Mouse (Mus musculus): Measurements from ENCODE around the gene Radil.

Radil gene

DNA sequence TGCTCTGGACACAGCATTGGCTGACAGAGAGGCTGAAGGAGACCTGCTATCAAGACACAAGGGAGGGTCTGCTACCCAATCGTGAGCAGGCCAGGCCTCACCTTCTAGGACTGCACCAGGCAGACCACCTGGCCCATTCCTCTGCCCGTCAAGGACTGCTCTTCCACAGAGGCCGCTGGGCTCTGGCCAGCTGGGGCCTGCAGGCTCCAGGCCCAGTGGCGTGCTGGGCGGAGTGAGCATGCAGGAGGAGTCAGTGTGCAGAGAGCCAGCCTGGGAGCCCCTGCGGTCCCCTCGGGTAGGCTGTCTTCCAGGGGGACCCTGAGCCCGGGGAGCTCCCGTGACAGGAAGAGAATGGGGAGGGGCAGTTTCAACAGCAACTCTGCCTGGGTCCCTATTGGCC is 64.2 kb downstream of the Radil start:
- DNase-seq (ENCODE audit: extremely low read depth, low read depth) = no peak

GRCm38 (mm10) chr5:142483581-142483980 is 67.3 kb downstream of the Radil start:
- no peak for DNase-seq (ENCODE audit: extremely low read depth, low read depth)

GRCm38 (mm10) chr5:142482512-142482911 is 68.4 kb downstream of the Radil start:
- peak; percentile 55 for DNase-seq (ENCODE audit: extremely low read depth, low read depth)

- peak; percentile 46 for DNase-seq (ENCODE audit: extremely low read depth, low read depth)
Measured at GRCm38 (mm10) chr5:142478829-142479435, 72.0 kb downstream of the Radil start.

DNA sequence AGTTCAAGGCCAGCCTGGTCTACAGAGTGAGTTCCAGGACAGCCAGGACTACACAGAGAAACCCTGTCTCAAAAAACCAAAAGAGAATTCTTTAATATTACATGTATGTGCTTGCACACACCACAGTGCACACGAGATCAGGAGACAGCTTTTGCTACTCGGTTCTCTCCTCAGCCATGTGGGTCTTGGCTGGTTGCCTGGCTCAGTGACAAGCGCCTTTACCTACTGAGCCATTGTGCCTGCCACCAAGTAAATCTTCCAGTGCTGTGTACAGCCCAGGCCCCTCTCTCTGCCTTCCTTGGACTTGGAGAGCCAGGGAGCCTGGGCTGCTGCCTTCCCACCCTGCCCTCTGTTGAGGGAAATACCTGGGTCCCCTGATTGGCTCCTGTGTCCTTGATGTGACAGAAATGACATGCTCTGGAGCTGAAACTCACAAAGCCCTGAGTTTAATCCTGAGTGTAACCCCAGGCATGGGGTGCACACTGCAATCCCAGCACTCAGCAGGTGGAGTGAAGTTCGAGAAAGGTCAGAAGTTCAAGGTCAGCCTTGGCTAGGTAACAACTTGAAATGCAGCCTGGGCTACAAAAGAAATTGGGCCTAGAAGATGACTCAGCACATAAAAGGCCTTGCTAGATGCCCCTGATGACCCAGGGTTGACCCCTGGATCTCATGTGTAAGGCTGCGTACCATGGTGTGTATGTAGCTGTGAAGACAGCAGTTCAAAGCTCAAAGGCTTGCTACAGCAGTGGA is 72.9 kb downstream of the Radil start:
- no peak for DNase-seq (ENCODE audit: extremely low read depth, low read depth)

DNA sequence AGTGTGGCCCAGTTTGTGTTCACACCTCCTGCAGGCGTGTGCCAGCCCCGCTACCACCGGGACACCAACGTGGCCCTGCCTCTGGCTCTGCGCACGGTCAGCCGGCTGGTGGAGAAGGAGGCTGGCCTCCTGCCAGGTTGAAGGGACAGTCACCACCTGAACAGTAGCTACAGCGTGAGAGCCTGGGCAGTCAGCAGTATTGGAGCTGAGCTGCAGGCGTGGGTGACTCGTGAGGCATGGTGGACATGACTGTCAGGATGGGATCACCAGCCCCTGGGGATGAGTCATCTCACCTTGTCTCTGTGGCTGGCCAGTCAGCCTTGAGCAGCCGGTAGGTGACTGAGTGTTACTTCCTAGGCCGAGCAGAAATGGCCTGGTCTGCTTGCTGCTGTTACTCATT is 73.6 kb downstream of the Radil start:
- DNase-seq (ENCODE audit: extremely low read depth, low read depth) = no peak

DNA sequence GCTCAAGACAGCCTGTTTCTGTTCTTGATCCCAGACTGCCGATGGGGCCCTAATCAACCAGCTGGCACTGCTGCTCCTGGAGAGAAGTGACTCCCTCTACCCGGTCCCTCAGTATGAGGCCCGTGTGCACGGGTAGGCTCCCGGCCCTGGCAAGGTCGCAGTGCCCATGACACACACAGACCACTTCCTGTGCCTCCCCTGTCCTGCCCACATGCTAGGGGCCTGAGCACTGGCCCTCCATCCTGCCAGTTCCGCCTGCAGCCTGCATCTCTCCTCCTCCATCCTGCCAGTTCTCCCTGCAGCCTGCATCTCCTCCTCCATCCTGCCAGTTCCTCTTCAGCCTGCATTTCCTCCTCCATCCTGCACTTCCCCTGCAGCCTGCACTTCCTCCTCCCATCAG is 75.2 kb downstream of the Radil start:
- DNase-seq (ENCODE audit: extremely low read depth, low read depth) = no peak

DNA sequence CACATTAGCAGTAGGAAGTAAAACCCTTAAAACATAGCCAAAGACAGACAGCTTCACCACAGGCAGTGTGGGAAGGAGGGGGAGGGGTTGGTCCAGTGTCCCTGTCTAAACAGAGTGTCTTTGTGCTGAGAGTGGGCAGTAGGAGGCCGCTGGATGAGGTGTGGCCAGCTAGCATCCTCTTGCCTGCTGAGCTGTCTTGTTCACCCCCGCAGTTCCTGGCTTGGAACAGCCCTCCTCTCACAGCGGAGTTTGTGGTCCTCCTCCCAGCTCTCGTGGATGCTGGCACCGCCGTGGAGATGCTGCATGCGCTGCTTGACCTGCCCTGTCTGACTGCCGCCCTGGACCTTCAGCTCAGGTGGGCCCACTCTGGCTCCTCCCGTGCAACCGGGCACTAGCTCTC is 77.2 kb downstream of the Radil start:
- no peak for DNase-seq (ENCODE audit: extremely low read depth, low read depth)

DNA sequence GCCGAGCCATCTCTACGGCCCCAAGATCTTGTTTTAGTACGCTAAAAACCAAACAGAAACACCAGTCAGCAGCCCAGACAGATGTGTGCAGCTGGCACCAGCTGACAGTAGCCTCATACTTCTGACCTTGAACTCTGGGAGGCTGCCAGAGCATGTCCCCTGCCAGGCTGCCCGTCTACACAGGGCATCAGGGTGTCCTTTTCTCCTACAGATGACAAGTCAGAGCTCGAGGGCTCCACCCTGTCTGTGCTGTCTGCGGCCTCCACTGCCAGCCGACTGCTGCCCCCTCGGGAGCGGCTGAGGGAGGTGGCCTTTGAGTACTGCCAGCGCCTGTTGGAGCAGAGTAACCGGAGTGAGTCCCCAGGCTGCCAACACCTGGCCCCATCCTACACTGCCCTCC is 81.1 kb downstream of the Radil start:
- no peak for DNase-seq (ENCODE audit: extremely low read depth, low read depth)

GRCm38 (mm10) chr5:142468375-142468774 is 82.5 kb downstream of the Radil start:
- DNase-seq (ENCODE audit: extremely low read depth, low read depth) = no peak

- peak; percentile 88 for DNase-seq (ENCODE audit: extremely low read depth, low read depth)
Measured at GRCm38 (mm10) chr5:142463461-142464454, 87.1 kb downstream of the Radil start, which contains the start of gene Ap5z1. Gene Ap5z1, plus strand, starts transcription at chr5:142463944.

DNA sequence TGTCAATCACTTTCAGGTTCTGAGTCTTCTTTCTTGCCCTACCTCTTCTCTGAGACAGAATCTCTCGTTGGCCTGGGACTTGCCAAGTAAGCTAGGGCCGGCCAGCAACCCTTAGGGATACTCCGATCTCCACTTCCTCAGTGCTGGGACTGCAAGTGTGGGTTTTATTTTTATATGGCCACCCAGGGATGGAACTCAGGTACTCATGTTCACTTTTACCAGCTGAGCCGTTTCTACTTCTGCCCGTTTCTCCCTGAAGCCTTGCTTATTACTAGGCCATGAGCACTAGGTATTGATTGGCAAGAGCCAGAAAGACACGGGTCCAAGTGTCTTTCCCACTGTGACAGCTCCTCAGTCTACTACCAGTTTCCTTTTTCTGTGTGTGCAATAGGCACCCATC is 87.9 kb downstream of the Radil start:
- DNase-seq (ENCODE audit: extremely low read depth, low read depth) = no peak

- DNase-seq (ENCODE audit: extremely low read depth, low read depth) = no peak
Measured at GRCm38 (mm10) chr5:142462641-142462948, 88.3 kb downstream of the Radil start.

DNA sequence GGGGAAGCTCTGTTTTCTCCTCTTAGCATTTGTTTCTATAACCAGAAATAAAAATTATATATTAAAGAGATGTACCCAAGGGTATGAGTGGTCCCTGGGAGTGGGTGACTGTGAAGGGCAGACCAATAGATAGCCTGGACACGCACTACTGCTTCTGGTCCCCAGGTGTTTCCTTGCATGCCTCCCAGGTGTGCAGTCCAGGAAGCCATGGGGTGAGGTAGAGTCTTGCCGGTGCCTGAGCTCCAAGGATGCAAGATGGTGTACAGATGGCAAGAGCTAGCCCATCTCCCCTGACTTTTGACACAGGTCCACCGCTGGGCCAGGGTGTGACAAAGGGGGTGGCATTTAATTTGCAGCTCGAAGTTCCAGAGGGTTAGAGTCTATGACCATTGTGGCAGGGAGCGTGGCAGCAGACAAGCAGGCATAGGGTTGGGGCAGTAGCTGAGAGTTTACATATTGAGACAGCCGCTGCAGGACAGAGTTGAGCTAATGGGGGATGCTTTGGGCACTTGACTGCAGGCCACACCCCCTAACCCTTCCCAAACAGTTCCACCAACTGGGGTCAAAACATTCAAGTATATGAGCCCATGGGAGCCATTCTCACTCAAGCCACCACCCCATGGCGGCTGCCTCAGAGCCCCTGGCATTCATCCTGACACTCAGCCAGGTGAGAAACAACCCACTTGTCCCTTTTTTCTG is 88.8 kb downstream of the Radil start:
- no peak for DNase-seq (ENCODE audit: extremely low read depth, low read depth)

DNA sequence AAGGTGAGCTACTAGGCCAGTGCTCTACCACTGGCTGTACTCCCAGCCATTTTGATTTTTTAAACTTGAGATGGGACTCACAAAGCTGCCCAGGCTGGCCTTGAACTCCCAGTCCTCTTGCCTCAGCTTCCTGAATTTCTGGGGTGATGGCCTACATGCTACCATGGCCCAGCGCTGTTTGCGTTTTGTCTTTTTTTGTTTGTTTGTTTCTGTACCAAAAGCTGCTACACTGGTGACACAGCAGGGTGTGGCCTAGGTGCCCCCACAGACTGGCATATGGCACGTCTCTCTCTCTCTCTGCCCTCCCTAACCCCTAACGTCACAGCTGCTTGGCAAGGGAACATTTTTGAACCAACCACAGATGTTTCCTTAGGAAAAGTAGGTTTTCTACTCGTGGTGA is 91.1 kb downstream of the Radil start:
- no peak for DNase-seq (ENCODE audit: extremely low read depth, low read depth)

- DNase-seq (ENCODE audit: extremely low read depth, low read depth) = no peak
Measured at GRCm38 (mm10) chr5:142458791-142459557, 91.9 kb downstream of the Radil start.

DNA sequence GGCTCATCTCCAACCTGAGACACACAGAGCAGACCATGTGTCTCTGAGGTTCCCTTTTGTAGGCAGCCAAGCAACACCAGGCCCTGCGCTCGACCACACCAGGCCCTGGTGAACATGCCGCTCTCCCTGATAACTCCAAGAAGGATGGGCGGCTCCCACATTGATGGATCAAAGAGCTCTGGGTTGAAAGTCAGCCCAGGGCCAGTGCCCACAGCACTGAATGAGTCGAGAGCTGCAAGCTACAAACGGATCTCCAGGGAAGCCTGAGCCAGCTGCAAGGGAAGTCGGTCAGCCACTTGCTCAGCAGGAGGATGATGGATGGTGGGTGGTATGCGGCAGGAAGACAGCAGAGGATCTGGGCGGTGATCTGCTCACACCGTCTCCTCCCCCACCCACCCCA is 93.6 kb downstream of the Radil start:
- no peak for DNase-seq (ENCODE audit: extremely low read depth, low read depth)

- DNase-seq (ENCODE audit: extremely low read depth, low read depth) = no peak
Measured at GRCm38 (mm10) chr5:142456318-142456717, 94.6 kb downstream of the Radil start.

DNA sequence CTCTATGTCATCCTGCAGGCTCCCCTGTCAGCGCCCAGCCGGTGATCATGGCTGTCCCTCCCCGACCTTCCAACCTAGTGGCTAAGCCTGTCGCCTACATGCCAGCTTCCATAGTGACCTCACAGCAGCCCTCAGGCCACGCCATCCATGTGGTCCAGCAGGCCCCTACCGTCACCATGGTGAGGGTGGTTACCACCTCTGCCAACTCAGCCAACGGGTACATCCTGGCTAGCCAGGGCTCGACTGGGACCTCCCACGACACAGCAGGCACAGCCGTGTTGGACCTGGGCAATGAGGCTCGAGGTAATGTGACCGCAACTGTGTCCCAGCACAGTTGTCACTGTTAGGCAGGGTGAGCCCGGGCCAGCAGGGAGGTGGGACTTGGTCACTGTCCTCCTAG is 97.2 kb downstream of the Radil start:
- no peak for DNase-seq (ENCODE audit: extremely low read depth, low read depth)

DNA sequence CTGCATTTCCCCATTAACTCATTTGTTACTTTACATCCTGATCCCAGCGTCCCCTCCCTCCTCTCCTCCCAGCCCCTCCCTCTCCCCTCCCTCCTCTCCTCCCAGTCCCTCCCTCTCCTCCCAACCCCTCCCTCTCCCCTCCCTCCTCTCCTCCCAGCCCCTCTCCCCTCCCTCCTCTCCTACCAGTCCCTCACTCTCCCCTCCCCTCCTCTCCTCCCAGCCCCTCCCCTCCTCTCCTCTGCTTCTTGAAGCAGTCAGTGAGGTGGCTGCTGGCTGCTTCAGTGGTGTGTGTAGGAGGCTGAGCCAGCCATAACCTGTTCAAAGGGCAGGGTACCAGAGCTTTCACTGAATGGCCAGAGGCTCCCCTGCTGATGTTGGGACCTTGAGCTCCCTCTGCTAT is 99.1 kb downstream of the Radil start:
- DNase-seq (ENCODE audit: extremely low read depth, low read depth) = no peak

- no peak for DNase-seq (ENCODE audit: extremely low read depth, low read depth)
Measured at GRCm38 (mm10) chr5:142450846-142451245, 100.1 kb downstream of the Radil start.

All from MEL-GATA-1-ER (cell line).